In the genomic region with DNA sequence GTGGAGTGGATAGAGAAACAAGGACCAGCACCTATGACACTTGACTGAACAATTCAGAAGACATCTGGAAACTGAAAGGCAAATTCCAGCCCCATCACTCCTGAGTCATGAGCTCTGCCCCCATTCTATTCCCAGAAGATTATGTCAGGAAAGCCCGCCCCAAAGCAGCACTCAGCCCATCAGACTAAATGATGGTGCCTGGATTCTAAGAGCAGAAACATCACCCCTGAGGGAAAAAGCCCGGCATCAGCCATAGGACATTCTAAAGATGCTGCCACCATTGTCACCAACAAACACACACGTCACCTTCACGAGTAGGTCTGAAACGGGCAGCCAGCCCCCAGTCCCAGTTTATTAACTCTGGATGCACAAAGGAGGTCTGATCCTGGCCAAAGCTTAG, we compare ENCODE assay signal across 14 mouse cellular contexts.
DNase-seq lines count a peak whose midpoint lies in the region; ATAC-seq lines count a peak whose summit lies in the region.
"Had no signal": no experiment of that assay in that cellular context is flagged by ENCODE, and none has a peak within 500 bp of the region (broad histone marks: within the 10 kb centered on the region; RNA-seq: fewer than 3 reads in every experiment).

No protein-coding gene starts in this region.

- DNase-seq in forebrain, embryonic 11.5 days (ENCODE audit: low spot score) = no peak
- DNase-seq in 3134 (ENCODE audit: extremely low read depth, insufficient read length, low spot score) = peak; percentile 22
- DNase-seq in forebrain, embryonic 14.5 days (ENCODE audit: low spot score) = no peak
- peak; percentile 44 for DNase-seq in midbrain, embryonic 14.5 days
- no peak for DNase-seq in gastrocnemius, postnatal 25 days
- no peak for DNase-seq in spleen, adult 18-20 months
- no peak for DNase-seq in urinary bladder, postnatal 25 days (ENCODE audit: low spot score)
- DNase-seq: heart, adult 18-20 months; heart, postnatal 36 days; layer of hippocampus, postnatal 36 days; thymus, postnatal 14 days had no signal

- H3K4me3 ChIP-seq in forebrain, embryonic 12.5 days (replicated peaks) = no peak overlapping the region
- no peak overlapping the region for H3K4me3 ChIP-seq in forebrain, embryonic 11.5 days (ENCODE audit: low read depth, low read length)
- no peak overlapping the region for H3K4me3 ChIP-seq in forebrain, embryonic 14.5 days (ENCODE audit: low read depth, low read length)
- peak overlapping the region; percentile 30 for H3K4me3 ChIP-seq in midbrain, embryonic 14.5 days (replicated peaks; ENCODE audit: low read depth, low read length)

- H3K27me3 ChIP-seq in forebrain, embryonic 12.5 days = peaks cover 8% of the 10 kb centered on the region; the same call in 1 of the 2 replicates
- no peaks in the 10 kb centered on the region; the same call in 1 of the 2 replicates for H3K27me3 ChIP-seq in forebrain, embryonic 11.5 days (ENCODE audit: control insufficient read depth, insufficient read depth, low read length)
- no peaks in the 10 kb centered on the region for H3K27me3 ChIP-seq in forebrain, embryonic 14.5 days (replicated peaks; ENCODE audit: control insufficient read depth, insufficient read depth, low read length)
- H3K27me3 ChIP-seq in midbrain, embryonic 14.5 days (ENCODE audit: control insufficient read depth, insufficient read depth, low read length) = no peaks in the 10 kb centered on the region

- H3K4me1 ChIP-seq in forebrain, embryonic 12.5 days = peaks cover 12% of the 10 kb centered on the region; the same call in 1 of the 2 replicates
- no peaks in the 10 kb centered on the region for H3K4me1 ChIP-seq in forebrain, embryonic 11.5 days (replicated peaks; ENCODE audit: control insufficient read depth, insufficient read depth, low read length)
- peaks cover 6% of the 10 kb centered on the region; the same call in 1 of the 2 replicates for H3K4me1 ChIP-seq in forebrain, embryonic 14.5 days (ENCODE audit: control insufficient read depth, insufficient read depth, low read length)
- H3K4me1 ChIP-seq in midbrain, embryonic 14.5 days (ENCODE audit: control insufficient read depth, insufficient read depth, low read length) = peaks cover 7% of the 10 kb centered on the region; the same call in 1 of the 2 replicates

- peak overlapping the region; percentile 44 for H3K27ac ChIP-seq in forebrain, embryonic 12.5 days
- H3K27ac ChIP-seq in forebrain, embryonic 11.5 days (ENCODE audit: low read depth, low read length) = no peak overlapping the region
- H3K27ac ChIP-seq in forebrain, embryonic 14.5 days (ENCODE audit: low read depth, low read length) = peak overlapping the region; percentile 72
- peak overlapping the region; percentile 89 for H3K27ac ChIP-seq in midbrain, embryonic 14.5 days (replicated peaks; ENCODE audit: low read depth, low read length)
- H3K27ac ChIP-seq: kidney, postnatal 0 days had no signal

- ATAC-seq in forebrain, embryonic 12.5 days (ENCODE audit: low FRiP score) = no peak
- no peak for ATAC-seq in forebrain, embryonic 11.5 days (replicated peaks; ENCODE audit: low FRiP score)
- ATAC-seq in forebrain, embryonic 14.5 days = no peak
- no peak for ATAC-seq in midbrain, embryonic 14.5 days (ENCODE audit: low FRiP score, low TSS enrichment)
- ATAC-seq: lung, postnatal 0 days had no signal

- H3K36me3 ChIP-seq in forebrain, embryonic 12.5 days (replicated peaks) = no peaks in the 10 kb centered on the region
- no peaks in the 10 kb centered on the region for H3K36me3 ChIP-seq in forebrain, embryonic 11.5 days (ENCODE audit: control insufficient read depth, insufficient read depth, low read length)
- no peaks in the 10 kb centered on the region for H3K36me3 ChIP-seq in forebrain, embryonic 14.5 days (ENCODE audit: control insufficient read depth, insufficient read depth, low read length)
- H3K36me3 ChIP-seq in midbrain, embryonic 14.5 days (ENCODE audit: control insufficient read depth, insufficient read depth, low read length) = no peaks in the 10 kb centered on the region

- no peak overlapping the region for H3K4me2 ChIP-seq in forebrain, embryonic 12.5 days
- H3K4me2 ChIP-seq in forebrain, embryonic 11.5 days (ENCODE audit: low read depth, low read length, severe bottlenecking) = no peak overlapping the region
- H3K4me2 ChIP-seq in forebrain, embryonic 14.5 days (ENCODE audit: low read length) = peak overlapping the region; percentile 41; the same call in 1 of the 2 replicates
- peak overlapping the region; percentile 53 for H3K4me2 ChIP-seq in midbrain, embryonic 14.5 days (ENCODE audit: low read length)

- 61% methylated on average over 5 of the region's 5 CpGs for WGBS in forebrain, embryonic 12.5 days
- WGBS in forebrain, embryonic 11.5 days = 66% methylated on average over 5 of the region's 5 CpGs
- 57% methylated on average over 5 of the region's 5 CpGs for WGBS in forebrain, embryonic 14.5 days
- 30% methylated on average over 5 of the region's 5 CpGs for WGBS in midbrain, embryonic 14.5 days

- H3K9ac ChIP-seq in forebrain, embryonic 12.5 days = no peak overlapping the region
- no peak overlapping the region for H3K9ac ChIP-seq in forebrain, embryonic 11.5 days (ENCODE audit: low read length)
- peak overlapping the region; percentile 38; the same call in 1 of the 2 replicates for H3K9ac ChIP-seq in forebrain, embryonic 14.5 days (ENCODE audit: low read length)
- H3K9ac ChIP-seq in midbrain, embryonic 14.5 days (replicated peaks; ENCODE audit: low read length) = peak overlapping the region; percentile 59

- H3K9me3 ChIP-seq in forebrain, embryonic 12.5 days = no peaks in the 10 kb centered on the region
- no peaks in the 10 kb centered on the region for H3K9me3 ChIP-seq in forebrain, embryonic 11.5 days (ENCODE audit: control insufficient read depth, low read length)
- H3K9me3 ChIP-seq in forebrain, embryonic 14.5 days (replicated peaks; ENCODE audit: control insufficient read depth, low read length) = no peaks in the 10 kb centered on the region
- H3K9me3 ChIP-seq in midbrain, embryonic 14.5 days (ENCODE audit: control insufficient read depth, low read length) = no peaks in the 10 kb centered on the region

Comparison
In these comparisons a context has a peak if more than half of its experiments do, and no peak if none do; other contexts are left out.
1. H3K4me2 ChIP-seq: peak in forebrain, embryonic 14.5 days (single experiment) and midbrain, embryonic 14.5 days (single experiment); none in forebrain, embryonic 12.5 days (single experiment) and forebrain, embryonic 11.5 days (single experiment).
2. H3K9ac ChIP-seq: peak in forebrain, embryonic 14.5 days (single experiment) and midbrain, embryonic 14.5 days (single experiment); none in forebrain, embryonic 12.5 days (single experiment) and forebrain, embryonic 11.5 days (single experiment).
3. DNase-seq: peak in 3134 (single experiment) and midbrain, embryonic 14.5 days (single experiment); none in forebrain, embryonic 11.5 days (single experiment), forebrain, embryonic 14.5 days (single experiment), gastrocnemius, postnatal 25 days (single experiment), spleen, adult 18-20 months (0 of 2) and urinary bladder, postnatal 25 days (single experiment).